Mouse (Mus musculus): Measurements from ENCODE around the gene Parp11.

GRCm38 (mm10) chr6:127443910-127444309 lies 2.7 kb upstream of the Parp11 start:
- TF ChIP-seq CTCF (IDR thresholded peaks at IDR 0.05; ENCODE audit: control insufficient read depth, insufficient read depth, low read length) (no peak), POLR2A (IDR thresholded peaks at IDR 0.05; ENCODE audit: borderline replicate concordance, control insufficient read depth, low read depth, low read length) (no peak)

All from bone marrow, adult 2 months (tissue).